8 mouse cellular contexts compared by ENCODE assay signal in the genomic region with DNA sequence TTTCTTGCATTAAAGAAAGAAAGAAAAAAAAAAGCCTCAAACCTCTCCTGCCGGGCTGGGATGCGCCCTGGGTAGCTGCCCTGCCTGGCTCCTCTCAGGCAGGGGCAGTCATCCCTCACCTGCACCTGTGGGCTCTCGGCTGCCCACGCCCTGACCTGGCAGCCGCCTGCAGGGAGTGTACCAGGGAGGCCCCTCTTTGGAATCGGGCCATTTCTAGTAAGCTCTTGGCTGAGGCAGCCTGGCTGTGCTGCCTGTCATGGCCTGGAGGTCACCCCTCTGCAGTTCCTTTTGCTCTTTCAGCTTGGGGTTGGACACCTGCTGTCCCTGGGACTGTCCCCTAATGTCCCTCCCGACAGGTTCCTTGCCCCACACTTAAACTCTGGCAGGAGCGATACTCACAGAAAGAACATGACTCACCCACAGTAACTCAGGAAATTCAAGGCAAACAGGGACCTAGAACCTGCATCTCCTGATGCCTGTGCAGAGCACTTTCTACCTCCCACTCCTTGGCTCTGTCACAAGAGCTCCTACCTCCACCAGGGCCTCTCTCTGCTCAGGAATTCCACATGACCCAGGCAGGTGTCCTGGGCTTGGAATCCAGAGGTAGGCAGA. TPM values are rescaled to one million over a fixed set of nuclear protein-coding genes. Genes with fewer than 3 reads are reported as not detected.
DNase-seq lines count a peak whose midpoint lies in the region; ATAC-seq and TF ChIP-seq lines count a peak whose summit lies in the region.

No protein-coding gene starts in this region.

- H3K4me2 ChIP-seq in forebrain, embryonic 11.5 days (ENCODE audit: low read depth, low read length, severe bottlenecking) = no peak overlapping the region
- no peak overlapping the region for H3K4me2 ChIP-seq in kidney, postnatal 0 days (ENCODE audit: low read length)
- H3K4me2 ChIP-seq in stomach, postnatal 0 days (replicated peaks; ENCODE audit: low read depth) = no peak overlapping the region

- no peak overlapping the region for H3K4me3 ChIP-seq in forebrain, embryonic 11.5 days (ENCODE audit: low read depth, low read length)
- no peak overlapping the region for H3K4me3 ChIP-seq in forebrain, embryonic 10.5 days
- no peak overlapping the region for H3K4me3 ChIP-seq in spleen, adult 2 months (ENCODE audit: extremely low read depth, insufficient read depth, insufficient read length)
- no peak overlapping the region for H3K4me3 ChIP-seq in kidney, postnatal 0 days (replicated peaks; ENCODE audit: low read depth, low read length)
- H3K4me3 ChIP-seq in stomach, postnatal 0 days (ENCODE audit: low read depth, low read length) = no peak overlapping the region

- no peaks in the 10 kb centered on the region for H3K36me3 ChIP-seq in forebrain, embryonic 11.5 days (ENCODE audit: control insufficient read depth, insufficient read depth, low read length)
- H3K36me3 ChIP-seq in forebrain, embryonic 10.5 days (replicated peaks) = no peaks in the 10 kb centered on the region
- no peaks in the 10 kb centered on the region for H3K36me3 ChIP-seq in spleen, adult 2 months (ENCODE audit: control insufficient read depth, insufficient read depth, low read length)
- H3K36me3 ChIP-seq in kidney, postnatal 0 days (ENCODE audit: insufficient read depth, low read length) = no peaks in the 10 kb centered on the region
- no peaks in the 10 kb centered on the region for H3K36me3 ChIP-seq in stomach, postnatal 0 days (ENCODE audit: control insufficient read depth, insufficient read depth, low read length)

- peak; percentile 76 for TF ChIP-seq EP300 in stomach, postnatal 0 days (optimal IDR thresholded peaks at IDR 0.05)

- no peak for TF ChIP-seq POLR2A in spleen, adult 2 months (IDR thresholded peaks at IDR 0.05; ENCODE audit: low read depth, low read length)

- H3K27me3 ChIP-seq in forebrain, embryonic 11.5 days (ENCODE audit: control insufficient read depth, insufficient read depth, low read length) = no peaks in the 10 kb centered on the region
- H3K27me3 ChIP-seq in forebrain, embryonic 10.5 days (ENCODE audit: poor library complexity, severe bottlenecking) = peaks cover 38% of the 10 kb centered on the region
- no peaks in the 10 kb centered on the region for H3K27me3 ChIP-seq in spleen, adult 2 months (ENCODE audit: control insufficient read depth, insufficient read depth, low read length)
- H3K27me3 ChIP-seq in kidney, postnatal 0 days (ENCODE audit: insufficient read depth, low read length) = no peaks in the 10 kb centered on the region
- H3K27me3 ChIP-seq in stomach, postnatal 0 days (ENCODE audit: control insufficient read depth, insufficient read depth, low read length) = no peaks in the 10 kb centered on the region

- whole genome bisulfite sequencing in forebrain, embryonic 11.5 days = 41% methylated on average over 8 of the region's 8 CpGs
- WGBS in forebrain, embryonic 10.5 days = 36% methylated on average over 8 of the region's 8 CpGs
- WGBS in spleen, adult 2 months = 31% methylated on average over 8 of the region's 8 CpGs
- WGBS in kidney, postnatal 0 days = 40% methylated on average over 8 of the region's 8 CpGs
- WGBS in stomach, postnatal 0 days = 37% methylated on average over 8 of the region's 8 CpGs

- H3K27ac ChIP-seq in forebrain, embryonic 11.5 days (ENCODE audit: low read depth, low read length) = no peak overlapping the region; the same call in 1 of the 2 replicates
- no peak overlapping the region; the same call in 1 of the 2 replicates for H3K27ac ChIP-seq in forebrain, embryonic 10.5 days
- peak overlapping the region; percentile 86 for H3K27ac ChIP-seq in spleen, adult 2 months (ENCODE audit: insufficient read depth, low read length)
- H3K27ac ChIP-seq in kidney, postnatal 0 days = peak overlapping the region; percentile 72
- peak overlapping the region; percentile 81 for H3K27ac ChIP-seq in stomach, postnatal 0 days (replicated peaks)

- H3K4me1 ChIP-seq in forebrain, embryonic 11.5 days (replicated peaks; ENCODE audit: control insufficient read depth, insufficient read depth, low read length) = peaks cover 11% of the 10 kb centered on the region
- peaks cover 27% of the 10 kb centered on the region for H3K4me1 ChIP-seq in forebrain, embryonic 10.5 days
- H3K4me1 ChIP-seq in spleen, adult 2 months (ENCODE audit: control insufficient read depth, insufficient read depth, insufficient read length) = peaks cover 83% of the 10 kb centered on the region
- peaks cover 18% of the 10 kb centered on the region for H3K4me1 ChIP-seq in kidney, postnatal 0 days (replicated peaks; ENCODE audit: insufficient read depth, low read length)
- peaks cover 4% of the 10 kb centered on the region for H3K4me1 ChIP-seq in stomach, postnatal 0 days (replicated peaks; ENCODE audit: control insufficient read depth, insufficient read depth)

- H3K9me3 ChIP-seq in forebrain, embryonic 11.5 days (ENCODE audit: control insufficient read depth, low read length) = no peaks in the 10 kb centered on the region
- H3K9me3 ChIP-seq in forebrain, embryonic 10.5 days = peaks cover 7% of the 10 kb centered on the region
- H3K9me3 ChIP-seq in kidney, postnatal 0 days (replicated peaks; ENCODE audit: low read length) = no peaks in the 10 kb centered on the region
- H3K9me3 ChIP-seq in stomach, postnatal 0 days (ENCODE audit: control insufficient read depth, low read length) = no peaks in the 10 kb centered on the region

- peak overlapping the region; percentile 20; the same call in 1 of the 2 replicates for H3K9ac ChIP-seq in forebrain, embryonic 11.5 days (ENCODE audit: low read length)
- no peak overlapping the region for H3K9ac ChIP-seq in kidney, postnatal 0 days (ENCODE audit: low read depth, low read length)
- 0 out of 2 replicates have a peak overlapping the region, but pooled peaks have one; percentile 1 for H3K9ac ChIP-seq in stomach, postnatal 0 days (ENCODE audit: low read length)

- no peak for ATAC-seq in forebrain, embryonic 11.5 days (replicated peaks; ENCODE audit: low FRiP score)
- no peak for ATAC-seq in kidney, postnatal 0 days (replicated peaks; ENCODE audit: low FRiP score, low read depth)
- ATAC-seq in stomach, postnatal 0 days (ENCODE audit: low FRiP score, low TSS enrichment) = peak; percentile 65
- ATAC-seq in erythroid progenitor cell, adult 5-6 weeks (replicated peaks; ENCODE audit: low FRiP score, poor library complexity, severe bottlenecking) = no peak

- no peak for DNase-seq in forebrain, embryonic 11.5 days (ENCODE audit: low spot score)
- no peak for DNase-seq in forebrain, embryonic 10.5 days (ENCODE audit: extremely low spot score, low spot score)
- DNase-seq in spleen, adult 2 months (ENCODE audit: low read depth in 1 of 2, low spot score in 2 of 2) = no peak
- DNase-seq in spleen, postnatal 14 days (ENCODE audit: low spot score in 2 of 2) = no peak
- no peak for DNase-seq in kidney, postnatal 0 days (ENCODE audit: low spot score)
- DNase-seq in stomach, postnatal 0 days (ENCODE audit: low spot score) = peak; percentile 75
- DNase-seq in retina, embryonic 14.5 days (ENCODE audit: low spot score) = no peak

- no peak for TF ChIP-seq CTCF in spleen, adult 2 months (IDR thresholded peaks at IDR 0.05; ENCODE audit: extremely low read depth, insufficient read depth, insufficient read length, insufficient replicate concordance)
- TF ChIP-seq CTCF in kidney, postnatal 0 days (IDR thresholded peaks at IDR 0.05; ENCODE audit: low read depth) = no peak
- TF ChIP-seq CTCF in stomach, postnatal 0 days (IDR thresholded peaks at IDR 0.05; ENCODE audit: low read depth) = no peak

RNA-seq across cellular contexts. Expression of gene Rab44, which starts 52.1 kb away (rescaled TPM):
- 0.08 TPM in 1 of 2 replicates, not detected in the other for polyA plus RNA-seq in forebrain, embryonic 11.5 days (2014; fragmentation: Nextera tagmentation; extraction: Ambion mirVana)
- polyA plus RNA-seq in forebrain, embryonic 10.5 days (2016; fragmentation: Nextera tagmentation; extraction: Ambion mirVana) = 0.20 and 0.25 TPM in 2 replicates
- polyA plus RNA-seq in spleen, adult 2 months (2012; rRNA removed) = 4.9 and 5.2 TPM in 2 replicates
- polyA plus RNA-seq in kidney, postnatal 0 days (2015; fragmentation: Nextera tagmentation; extraction: Ambion mirVana) = 0.21 and 0.22 TPM in 2 replicates
- 1.4 and 2.2 TPM in 2 replicates for polyA plus RNA-seq in stomach, postnatal 0 days (2015; fragmentation: Nextera tagmentation; extraction: Ambion mirVana)
- total RNA-seq in erythroid progenitor cell, adult 5-6 weeks (2015; ENCODE audit: low replicate concordance) = 15.9 and 22.7 TPM in 2 replicates
- total RNA-seq in erythroid progenitor cell, adult 5-6 weeks (2017; ENCODE audit: low replicate concordance) = 22.2 and 28.0 TPM in 2 replicates

Comparison
In these comparisons a context has a peak if more than half of its experiments do, and no peak if none do; other contexts are left out.
1. H3K27ac ChIP-seq: peak in spleen, adult 2 months (single experiment), kidney, postnatal 0 days (single experiment) and stomach, postnatal 0 days (single experiment); none in forebrain, embryonic 11.5 days (single experiment) and forebrain, embryonic 10.5 days (single experiment).